Mouse (Mus musculus): Measurements from ENCODE around the gene Nacc2.

The Nacc2 gene

GRCm38 (mm10) chr2:26061018-26061666 lies 61.9 kb downstream of the Nacc2 start:
- TF ChIP-seq GATA4 (IDR thresholded peaks at IDR 0.05; ENCODE audit: insufficient replicate concordance, low read length) = no peak

- TF ChIP-seq GATA4 (IDR thresholded peaks at IDR 0.05; ENCODE audit: insufficient replicate concordance, low read length) = no peak
Observed at GRCm38 (mm10) chr2:26057053-26057452, 66.0 kb downstream of the Nacc2 start.

- TF ChIP-seq GATA4 (IDR thresholded peaks at IDR 0.05; ENCODE audit: insufficient replicate concordance, low read length) = no peak
Observed at GRCm38 (mm10) chr2:26056226-26056625, 66.8 kb downstream of the Nacc2 start.

GRCm38 (mm10) chr2:26055747-26056102 lies 67.3 kb downstream of the Nacc2 start:
- TF ChIP-seq GATA4 (IDR thresholded peaks at IDR 0.05; ENCODE audit: insufficient replicate concordance, low read length) = no peak

GRCm38 (mm10) chr2:26055046-26055746 lies 67.8 kb downstream of the Nacc2 start:
- TF ChIP-seq GATA4 (IDR thresholded peaks at IDR 0.05; ENCODE audit: insufficient replicate concordance, low read length) = no peak

- TF ChIP-seq GATA4 (IDR thresholded peaks at IDR 0.05; ENCODE audit: insufficient replicate concordance, low read length) = no peak
Observed at GRCm38 (mm10) chr2:26052806-26053205, 70.2 kb downstream of the Nacc2 start.

GRCm38 (mm10) chr2:26048816-26049215 lies 74.2 kb downstream of the Nacc2 start:
- TF ChIP-seq GATA4 (IDR thresholded peaks at IDR 0.05; ENCODE audit: insufficient replicate concordance, low read length) = no peak

- no peak for TF ChIP-seq GATA4 (IDR thresholded peaks at IDR 0.05; ENCODE audit: insufficient replicate concordance, low read length)
Observed at GRCm38 (mm10) chr2:26044216-26044615, 78.8 kb downstream of the Nacc2 start.

GRCm38 (mm10) chr2:26042603-26043002 lies 80.4 kb downstream of the Nacc2 start:
- no peak for TF ChIP-seq GATA4 (IDR thresholded peaks at IDR 0.05; ENCODE audit: insufficient replicate concordance, low read length)

GRCm38 (mm10) chr2:26041163-26041810 lies 81.7 kb downstream of the Nacc2 start:
- TF ChIP-seq GATA4 (IDR thresholded peaks at IDR 0.05; ENCODE audit: insufficient replicate concordance, low read length) = no peak

GRCm38 (mm10) chr2:26039951-26040350 lies 83.1 kb downstream of the Nacc2 start:
- no peak for TF ChIP-seq GATA4 (IDR thresholded peaks at IDR 0.05; ENCODE audit: insufficient replicate concordance, low read length)

- no peak for TF ChIP-seq GATA4 (IDR thresholded peaks at IDR 0.05; ENCODE audit: insufficient replicate concordance, low read length)
Observed at GRCm38 (mm10) chr2:26037386-26037785, 85.6 kb downstream of the Nacc2 start.

GRCm38 (mm10) chr2:26034344-26035050 lies 88.5 kb downstream of the Nacc2 start:
- TF ChIP-seq GATA4 (IDR thresholded peaks at IDR 0.05; ENCODE audit: insufficient replicate concordance, low read length) = no peak

- TF ChIP-seq GATA4 (IDR thresholded peaks at IDR 0.05; ENCODE audit: insufficient replicate concordance, low read length) = no peak
Observed at GRCm38 (mm10) chr2:26030288-26030687, 92.7 kb downstream of the Nacc2 start.

All from liver, adult (tissue).